Mouse (Mus musculus): ENCODE measurements around the gene Cacna1s.

Cacna1s gene

GRCm38 (mm10) chr1:136118875-136119274 is 66.3 kb downstream of the Cacna1s start:
- peak; percentile 85 to 87 for DNase-seq (ENCODE audit: low spot score in 2 of 2)

- DNase-seq (ENCODE audit: low spot score in 2 of 2): no peak
These were observed 67.2 kb downstream of the Cacna1s start for GRCm38 (mm10) chr1:136119571-136120262.

GRCm38 (mm10) chr1:136120263-136120603 is 67.7 kb downstream of the Cacna1s start:
- no peak for DNase-seq (ENCODE audit: low spot score in 2 of 2)

- no peak for DNase-seq (ENCODE audit: low spot score in 2 of 2)
These were observed 68.2 kb downstream of the Cacna1s start for GRCm38 (mm10) chr1:136120785-136121184.

- no peak for DNase-seq (ENCODE audit: low spot score in 2 of 2)
These were observed 69.5 kb downstream of the Cacna1s start for GRCm38 (mm10) chr1:136122030-136122429.

GRCm38 (mm10) chr1:136126159-136126765 is 73.7 kb downstream of the Cacna1s start:
- no peak for DNase-seq (ENCODE audit: low spot score in 2 of 2)

- no peak for DNase-seq (ENCODE audit: low spot score in 2 of 2)
These were observed 74.3 kb downstream of the Cacna1s start for GRCm38 (mm10) chr1:136126895-136127294.

DNA sequence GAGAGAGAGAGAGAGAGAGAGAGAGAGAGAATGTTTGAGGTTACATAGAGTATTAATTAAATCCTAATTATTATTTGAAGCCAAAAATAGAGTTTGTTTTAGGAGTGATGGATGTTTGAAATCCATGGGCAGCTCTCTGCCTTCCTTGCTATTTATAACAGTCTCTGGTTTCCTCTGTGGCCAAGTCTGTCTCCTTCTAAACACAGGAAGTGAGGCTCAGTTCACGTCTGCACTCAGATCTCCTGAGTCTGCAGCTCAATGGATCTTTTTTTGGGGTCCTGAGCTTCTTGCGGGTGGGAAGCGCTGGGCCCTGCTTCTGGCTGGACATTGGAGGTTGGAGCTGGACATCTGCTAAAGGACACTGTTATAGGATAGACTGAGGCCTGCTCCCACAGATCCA is 75.3 kb downstream of the Cacna1s start:
- DNase-seq (ENCODE audit: low spot score in 2 of 2): no peak

DNA sequence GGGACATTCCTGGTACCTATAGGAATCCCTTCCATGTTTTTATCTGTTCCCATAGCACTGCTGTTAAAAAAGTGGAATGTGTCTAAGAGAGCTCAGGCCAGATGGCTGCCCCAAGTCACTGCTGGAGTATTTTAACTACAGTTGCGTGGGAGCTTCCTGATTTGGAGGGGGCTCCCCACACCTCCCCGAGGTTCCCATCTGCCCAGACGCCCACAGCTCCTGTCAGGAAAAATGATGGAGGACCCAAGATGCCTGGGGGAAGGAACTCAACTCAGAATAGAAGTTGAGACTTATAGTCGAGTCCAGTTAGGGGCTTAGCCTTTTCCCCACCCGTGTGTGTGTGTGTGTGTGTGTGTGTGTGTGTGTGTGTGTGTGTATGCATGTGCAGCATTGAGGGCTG is 75.9 kb downstream of the Cacna1s start:
- peak; percentile 83 to 84 for DNase-seq (ENCODE audit: low spot score in 2 of 2)

DNA sequence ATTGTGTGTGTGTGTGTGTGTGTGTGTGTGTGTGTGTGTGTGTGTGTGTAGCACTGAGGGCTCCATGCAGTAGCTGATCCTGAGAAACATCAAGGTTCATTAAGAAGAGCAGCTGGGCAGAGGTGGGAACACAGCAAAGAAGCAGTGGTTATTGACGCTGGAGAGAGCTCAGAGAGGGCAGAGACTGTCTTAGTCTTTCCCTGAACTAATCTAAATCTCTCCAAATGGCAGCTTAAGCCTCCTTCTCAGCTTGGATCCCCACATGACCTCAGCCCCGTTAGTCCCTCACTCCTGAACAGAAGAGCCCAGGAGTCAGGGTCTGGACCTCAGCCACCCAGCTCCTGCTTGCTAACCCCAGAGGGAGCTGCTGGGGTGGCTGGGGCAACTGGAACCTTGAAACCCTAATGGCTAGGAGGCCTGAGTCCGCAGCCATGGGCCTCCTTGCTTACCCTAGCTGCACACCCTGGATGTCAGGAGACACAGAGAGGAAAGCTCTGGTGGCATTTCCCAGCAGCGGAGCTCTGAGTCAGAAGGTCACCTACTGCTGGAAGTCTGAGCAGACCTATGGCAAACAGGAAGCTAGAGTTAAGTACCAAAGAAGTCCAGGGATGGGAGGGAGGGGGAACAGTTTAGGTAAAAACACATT is 76.5 kb downstream of the Cacna1s start:
- DNase-seq (ENCODE audit: low spot score in 2 of 2): no peak

- no peak for DNase-seq (ENCODE audit: low spot score in 2 of 2)
These were observed 77.6 kb downstream of the Cacna1s start for GRCm38 (mm10) chr1:136130107-136130506.

DNA sequence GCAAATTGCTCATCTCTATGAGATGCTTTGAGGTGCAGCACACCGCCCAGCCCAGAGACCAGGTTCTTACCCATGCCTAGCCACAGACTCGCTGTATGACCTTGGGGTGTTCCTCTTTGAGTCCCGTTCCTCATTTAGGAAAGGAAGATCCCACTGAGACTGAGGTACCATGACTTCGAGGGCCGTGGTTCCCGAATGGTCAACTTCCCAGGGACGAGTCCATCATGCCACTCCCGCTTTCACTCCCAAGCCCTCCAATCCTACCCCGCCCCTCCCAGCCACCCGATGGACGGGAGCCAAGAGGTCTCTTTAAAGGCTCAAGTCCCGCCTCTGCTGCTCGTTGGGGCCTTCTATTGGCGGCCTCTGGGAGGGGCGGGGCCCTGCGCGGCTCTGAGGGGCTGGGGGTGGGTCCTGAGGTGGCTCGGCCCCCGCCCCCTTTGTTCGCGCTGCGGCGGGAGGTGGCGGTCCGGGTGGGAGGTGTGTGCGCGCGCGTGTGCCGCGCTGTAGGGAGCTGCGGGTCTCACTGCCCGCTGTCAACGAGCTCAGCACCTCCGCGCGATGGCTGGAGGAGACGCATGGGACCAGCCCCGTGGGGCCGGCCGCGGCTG is 78.5 kb downstream of the Cacna1s start, which contains the start of gene Kif21b:
Gene Kif21b (plus strand): TSS at position 439 of the 608 bp plus-strand sequence.
- DNase-seq (ENCODE audit: low spot score in 2 of 2): peak; percentile 91 to 92

DNA sequence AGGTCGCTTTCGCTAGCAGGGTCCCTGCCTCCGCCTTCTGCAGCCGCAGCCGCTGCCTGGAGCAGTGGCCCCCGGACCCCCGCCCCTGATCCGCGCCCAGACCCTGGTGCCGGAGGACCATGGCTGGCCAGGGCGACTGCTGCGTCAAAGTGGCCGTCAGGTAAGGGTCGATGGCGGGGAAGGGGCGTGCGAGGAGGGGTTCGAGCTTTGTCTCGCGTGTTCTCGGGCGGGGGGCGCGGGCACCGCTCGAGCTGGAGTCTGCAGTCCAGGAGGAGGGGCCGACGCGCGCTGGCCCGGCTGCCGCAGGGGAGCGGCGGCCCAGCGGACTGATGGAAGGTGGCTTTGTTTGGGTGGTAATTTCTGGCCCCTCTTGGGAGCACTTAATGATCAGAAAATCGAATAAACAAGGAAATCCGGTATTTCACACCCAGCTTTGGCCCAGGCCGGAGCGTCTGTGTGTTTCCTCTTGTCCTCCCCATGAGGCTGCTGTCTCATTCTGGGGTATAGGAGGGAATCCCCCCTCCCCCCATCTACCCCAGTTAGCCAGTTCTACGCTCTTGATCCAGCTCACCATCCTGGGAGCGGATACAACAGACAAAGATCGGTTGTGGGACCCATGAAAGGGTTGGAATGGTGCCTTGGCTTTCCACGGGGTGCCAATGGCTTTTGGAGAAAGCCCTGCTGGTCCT is 79.2 kb downstream of the Cacna1s start:
- peak in 1 of 2 experiments; percentile 53 for DNase-seq (ENCODE audit: low spot score in 2 of 2)

DNA sequence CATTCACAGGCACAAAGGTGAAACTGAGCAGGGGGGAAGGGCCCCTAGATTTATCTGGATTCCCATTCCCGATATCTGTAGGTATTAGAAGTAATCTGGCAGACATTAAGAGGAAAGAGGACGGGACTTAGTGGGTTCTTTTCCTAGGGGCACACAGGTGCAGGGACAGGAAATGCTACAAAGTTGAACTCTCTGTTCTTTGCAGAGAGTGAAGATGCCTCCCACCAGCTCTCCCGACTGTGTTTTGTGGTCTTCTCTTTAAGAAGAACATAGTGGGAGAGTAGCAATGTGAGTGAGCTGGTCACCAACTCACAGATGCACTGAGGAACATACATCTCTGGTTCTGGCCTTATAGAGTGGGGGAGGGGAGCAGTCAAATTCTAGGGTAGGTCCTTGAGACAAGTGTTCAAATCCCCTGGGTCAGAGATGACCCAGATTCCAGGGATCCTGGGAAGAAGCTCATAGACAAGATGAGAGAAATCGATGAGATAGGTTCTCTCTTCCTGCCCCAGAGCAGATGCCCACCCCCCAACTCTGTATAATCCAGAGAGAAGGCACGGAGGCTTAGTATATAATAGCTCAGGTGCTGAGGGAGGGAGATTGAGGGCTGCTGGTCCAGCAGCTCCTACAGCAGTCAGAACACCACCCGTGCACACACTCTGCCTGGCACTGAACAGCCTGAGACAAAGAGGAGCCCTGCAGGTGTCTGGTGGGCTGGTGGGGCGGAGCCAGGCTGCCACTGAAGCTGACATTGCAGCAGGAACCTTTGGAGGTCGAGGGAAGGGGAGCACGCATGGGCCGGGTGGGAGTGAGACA is 80.0 kb downstream of the Cacna1s start:
- peak in 1 of 2 experiments; percentile 32 for DNase-seq (ENCODE audit: low spot score in 2 of 2)

GRCm38 (mm10) chr1:136133570-136134240 is 81.2 kb downstream of the Cacna1s start:
- peak in 1 of 2 experiments; percentile 65 for DNase-seq (ENCODE audit: low spot score in 2 of 2)

DNA sequence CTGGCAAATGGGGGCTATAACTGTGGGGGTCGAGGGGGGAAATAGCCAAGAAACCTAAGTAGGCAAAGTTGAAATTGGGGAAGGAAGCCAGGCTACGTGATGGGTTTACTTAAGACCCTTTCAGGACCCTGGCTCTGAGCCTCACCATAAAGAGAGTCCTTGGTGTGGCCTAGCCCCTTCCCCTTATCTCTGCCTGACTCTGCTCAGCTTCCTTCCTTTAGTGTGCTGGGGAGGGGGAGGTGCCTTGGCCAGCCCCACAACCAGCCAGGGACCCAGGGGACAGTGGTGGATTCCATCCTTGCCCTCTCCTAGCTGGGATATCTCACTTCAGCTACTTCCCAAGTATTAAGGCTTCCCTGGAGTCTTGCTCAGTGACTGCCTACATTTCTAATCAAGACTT is 82.0 kb downstream of the Cacna1s start:
- DNase-seq (ENCODE audit: low spot score in 2 of 2): no peak

- DNase-seq (ENCODE audit: low spot score in 2 of 2): peak in 1 of 2 experiments; percentile 24
These were observed 82.5 kb downstream of the Cacna1s start for GRCm38 (mm10) chr1:136135046-136135445.

DNA sequence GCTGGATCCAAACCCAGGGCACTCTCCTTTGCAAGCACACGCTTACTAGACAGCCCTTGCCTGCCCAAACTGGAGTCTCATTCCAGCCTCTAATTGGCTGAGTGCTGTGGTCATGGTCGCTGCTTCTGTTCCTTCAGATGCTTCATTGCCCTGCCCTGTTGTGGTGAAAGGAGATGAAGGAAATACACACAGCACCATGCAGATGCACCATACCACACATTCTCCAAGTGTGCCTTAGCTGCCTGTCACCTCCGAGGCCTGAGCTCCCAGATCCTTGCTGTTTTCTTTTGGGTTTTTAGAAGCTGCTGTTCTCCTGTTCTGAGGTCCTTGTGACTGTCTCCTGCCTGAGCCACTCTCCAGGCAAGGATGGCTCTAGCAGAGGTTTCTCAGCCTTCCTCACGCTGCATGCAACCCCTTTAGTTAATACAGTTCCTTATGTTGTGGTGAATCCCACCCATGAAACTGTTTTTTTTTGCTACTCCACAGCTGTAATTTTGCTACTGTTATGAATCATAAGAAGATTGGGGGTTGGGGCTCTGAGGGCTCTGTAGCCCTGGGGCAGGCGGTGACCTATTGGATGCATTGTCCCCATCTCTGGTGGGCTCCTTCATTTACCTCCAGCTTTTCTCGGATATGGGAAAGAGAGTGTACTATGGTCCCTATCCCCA is 83.4 kb downstream of the Cacna1s start:
- no peak for DNase-seq (ENCODE audit: low spot score in 2 of 2)

DNA sequence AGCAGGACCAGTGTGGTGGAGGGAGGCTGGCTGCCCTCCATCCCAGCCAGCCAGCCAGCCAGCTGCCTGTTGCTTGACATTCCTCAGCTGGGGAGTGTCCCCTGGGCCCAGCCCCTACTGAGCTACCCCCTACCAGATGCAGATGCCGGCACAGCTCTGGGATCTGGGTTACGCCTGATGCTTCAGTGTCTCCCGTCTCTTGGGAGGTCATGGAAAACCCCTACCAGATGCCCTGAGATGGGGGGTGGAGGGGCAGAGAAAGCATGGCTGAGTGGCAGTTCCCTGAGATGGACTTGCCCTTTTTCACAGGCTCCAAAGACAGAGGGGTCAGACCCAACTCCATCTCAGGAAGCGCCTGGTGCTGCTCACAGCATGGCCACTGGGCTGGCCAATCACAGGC is 84.0 kb downstream of the Cacna1s start:
- no peak for DNase-seq (ENCODE audit: low spot score in 2 of 2)

GRCm38 (mm10) chr1:136137071-136137531 is 84.6 kb downstream of the Cacna1s start:
- DNase-seq (ENCODE audit: low spot score in 2 of 2): no peak

All from right cerebral cortex, adult 2 months (tissue).